Mouse (Mus musculus) spleen, adult 12 weeks (tissue): Measurements from ENCODE around the gene Snx22.

Experiments
- DNase-seq: peaks from one replicate; pipeline ENCODE4 v3.0.0; 2022; ENCODE audit warnings: low spot score

Gene Snx22

GRCm38 (mm10) chr9:66069583-66069982 lies at the start of gene Snx22:
TSS of gene Snx22 (minus strand) at chr9:66069719.
- DNase-seq: peak; percentile 97

- DNase-seq: no peak
Measured at GRCm38 (mm10) chr9:66116890-66117289, 47.4 kb upstream of the Snx22 start.

GRCm38 (mm10) chr9:66114341-66114740 lies 44.8 kb upstream of the Snx22 start:
- no peak for DNase-seq

GRCm38 (mm10) chr9:66110611-66111379 lies 41.3 kb upstream of the Snx22 start:
- no peak for DNase-seq

GRCm38 (mm10) chr9:66110126-66110525 lies 40.6 kb upstream of the Snx22 start:
- no peak for DNase-seq

- DNase-seq: no peak
Measured at GRCm38 (mm10) chr9:66109574-66109973, 40.1 kb upstream of the Snx22 start.

GRCm38 (mm10) chr9:66105168-66105567 lies 35.6 kb upstream of the Snx22 start:
- DNase-seq: no peak

GRCm38 (mm10) chr9:66104601-66105000 lies 35.1 kb upstream of the Snx22 start:
- no peak for DNase-seq

- no peak for DNase-seq
Measured at GRCm38 (mm10) chr9:66102668-66103067, 33.1 kb upstream of the Snx22 start.

- no peak for DNase-seq
Measured at GRCm38 (mm10) chr9:66101577-66101976, 32.1 kb upstream of the Snx22 start.

- DNase-seq: no peak
Measured at GRCm38 (mm10) chr9:66092664-66093063, 23.1 kb upstream of the Snx22 start.

GRCm38 (mm10) chr9:66091327-66092231 lies 22.1 kb upstream of the Snx22 start:
- no peak for DNase-seq

GRCm38 (mm10) chr9:66090593-66091244 lies 21.2 kb upstream of the Snx22 start:
- no peak for DNase-seq

- peak; percentile 51 for DNase-seq
Measured at GRCm38 (mm10) chr9:66088411-66088810, 18.9 kb upstream of the Snx22 start.

- no peak for DNase-seq
Measured at GRCm38 (mm10) chr9:66087062-66087461, 17.5 kb upstream of the Snx22 start.

- DNase-seq: no peak
Measured at GRCm38 (mm10) chr9:66084171-66084570, 14.7 kb upstream of the Snx22 start.

GRCm38 (mm10) chr9:66081999-66082398 lies 12.5 kb upstream of the Snx22 start:
- DNase-seq: no peak

GRCm38 (mm10) chr9:66080804-66081459 lies 11.4 kb upstream of the Snx22 start:
- no peak for DNase-seq

GRCm38 (mm10) chr9:66078493-66078892 lies 9.0 kb upstream of the Snx22 start:
- DNase-seq: no peak

GRCm38 (mm10) chr9:66078072-66078471 lies 8.6 kb upstream of the Snx22 start:
- DNase-seq: no peak

GRCm38 (mm10) chr9:66072754-66073153 lies 3.2 kb upstream of the Snx22 start:
- DNase-seq: no peak

- no peak for DNase-seq
Measured at GRCm38 (mm10) chr9:66070151-66070550, 632 bp upstream of the Snx22 start.
